Mouse (Mus musculus) large intestine, adult 2 months (tissue): Measurements from ENCODE around the gene Nfxl1. TPM values are rescaled to one million over a fixed set of nuclear protein-coding genes. Genes with fewer than 3 reads are reported as not detected.

Source experiments
- DNase-seq: peaks from one replicate; pipeline ENCODE4 v3.0.0-alpha.2; 2012; ENCODE audit warnings: low read depth, low spot score
- WGBS: fragments of 180-500 bp; shearing (Covaris S2); methylation state at CpG from one replicate; pipeline ENCODE4 v1.1.7; 2018; 5-methylcytosine and 5-hydroxymethylcytosine counted together
- polyA plus RNA-seq: library from polyadenylated mRNA; depleted of rRNA; stranded (reverse); fragments of >200 nt; gene quantifications from 2 replicates; pipeline ENCODE4 v1.2.3, GENCODE M21; 2012; rRNA removed

The Nfxl1 gene
- polyA plus RNA-seq, 1 experiment: 10.9 TPM

DNA sequence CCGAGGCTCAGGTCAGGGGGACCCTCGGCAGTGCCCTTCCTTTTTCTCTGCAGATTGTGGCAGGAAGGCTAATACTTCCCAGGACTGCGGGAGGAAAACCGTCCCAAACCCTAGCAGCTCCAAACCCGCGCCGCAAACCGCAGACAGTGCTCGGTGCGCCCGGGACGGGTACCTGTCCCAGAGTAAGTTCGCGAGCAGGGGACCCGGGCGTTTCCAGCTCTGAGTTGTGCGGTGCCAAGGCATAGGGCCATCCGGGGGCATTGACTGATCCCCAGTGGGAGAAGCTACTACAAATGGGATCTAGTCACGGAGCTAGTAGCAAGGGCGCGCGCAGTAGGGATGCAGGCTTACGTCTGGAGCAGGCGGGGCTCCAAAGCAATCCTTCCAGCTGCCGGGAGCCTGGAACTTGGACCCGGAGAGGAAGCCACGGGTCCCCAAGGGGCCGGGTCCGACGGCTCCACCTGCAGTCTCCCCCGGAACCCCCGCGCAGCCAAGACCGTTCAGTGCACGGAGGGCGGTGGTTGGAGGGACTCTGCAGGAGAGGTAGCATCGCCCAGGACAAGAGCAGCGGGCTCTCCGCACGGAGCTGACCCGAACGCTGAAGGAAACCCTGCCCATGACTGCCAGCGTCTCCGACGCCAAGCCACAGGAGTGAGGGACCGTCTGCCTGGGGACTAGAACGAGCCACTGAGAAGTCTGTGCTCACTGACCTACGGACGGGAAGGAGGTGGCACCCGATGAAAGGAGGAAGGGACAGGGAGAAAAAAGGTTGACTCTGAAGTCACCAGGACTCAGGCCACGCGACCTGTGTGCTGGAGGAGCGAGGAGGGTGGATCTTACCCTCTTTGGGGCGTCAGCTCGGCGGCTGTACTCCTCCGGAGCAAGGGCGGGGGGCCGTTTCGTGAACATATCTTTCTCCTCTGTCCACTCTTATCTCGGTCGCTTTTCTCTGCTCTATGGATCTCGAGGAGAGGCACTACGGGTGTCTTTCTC is 55.7 kb downstream of the Nfxl1 start, which contains the start of gene Corin:
Gene Corin (minus strand): TSS at position 943 of the 993 bp plus-strand sequence.
- no peak for DNase-seq
- WGBS: 2% methylated on average over 64 of the region's 64 CpGs

DNA sequence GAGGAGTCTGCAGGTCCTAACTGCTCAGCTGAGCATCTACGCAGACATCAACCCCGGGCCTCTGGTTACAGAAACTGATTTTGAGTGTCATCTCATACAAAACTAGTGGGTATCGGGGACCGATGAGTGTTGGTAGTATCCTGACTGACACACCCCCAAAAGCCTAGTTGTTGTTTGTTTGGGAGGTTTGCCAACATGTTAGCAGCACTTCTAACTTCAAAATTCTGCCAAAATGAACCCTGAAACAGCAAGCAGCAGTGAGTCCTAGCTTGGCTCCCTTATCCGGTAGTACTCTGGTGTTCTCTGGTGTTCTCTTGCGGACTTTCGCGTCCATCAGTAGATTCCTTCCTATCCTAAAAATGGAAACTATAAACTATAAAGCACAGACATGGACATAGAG is 56.7 kb downstream of the Nfxl1 start:
- no peak for DNase-seq
- WGBS: 60% methylated on average over 8 of the region's 8 CpGs

DNA sequence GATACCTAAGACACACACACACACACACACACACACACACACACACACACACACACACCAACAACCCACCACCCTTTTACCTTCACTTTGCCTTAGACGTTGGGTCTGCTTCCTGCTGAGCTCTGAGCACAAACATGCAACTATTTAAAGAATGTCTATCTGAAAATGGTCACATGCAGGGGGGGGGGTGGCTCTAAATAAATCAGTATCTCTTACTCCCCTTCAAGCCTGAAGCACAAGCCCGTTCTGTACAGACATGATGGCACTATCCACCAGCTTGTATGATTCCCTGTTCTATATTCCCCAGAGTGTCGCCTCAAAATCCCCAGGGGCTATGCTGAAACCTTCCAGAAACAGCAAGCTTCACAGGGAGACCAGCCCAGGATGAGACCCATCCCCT is 57.7 kb downstream of the Nfxl1 start:
- DNase-seq: no peak
- WGBS: 42% methylated on average over 3 of the region's 3 CpGs

DNA sequence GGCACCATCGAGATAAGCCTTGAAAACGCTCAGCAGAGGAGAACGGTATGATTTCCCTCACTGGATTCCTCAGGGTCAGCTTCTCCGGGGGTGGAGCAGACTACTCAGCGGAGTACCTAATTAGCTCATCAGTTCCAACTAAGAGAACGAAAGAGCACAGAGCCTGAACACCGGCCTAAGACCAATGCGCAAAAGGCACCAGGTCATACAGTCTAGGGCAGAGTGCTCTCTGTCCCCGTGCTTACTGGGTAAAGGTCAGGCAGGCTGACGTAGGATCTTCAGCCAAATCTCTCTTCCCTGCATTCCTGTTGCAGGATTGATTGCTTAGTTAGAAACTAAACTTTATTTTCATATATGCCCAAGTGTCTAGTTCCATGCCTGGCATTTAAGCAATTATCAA is 61.2 kb downstream of the Nfxl1 start:
- no peak for DNase-seq
- 63% methylated on average over 10 of the region's 10 CpGs for WGBS

DNA sequence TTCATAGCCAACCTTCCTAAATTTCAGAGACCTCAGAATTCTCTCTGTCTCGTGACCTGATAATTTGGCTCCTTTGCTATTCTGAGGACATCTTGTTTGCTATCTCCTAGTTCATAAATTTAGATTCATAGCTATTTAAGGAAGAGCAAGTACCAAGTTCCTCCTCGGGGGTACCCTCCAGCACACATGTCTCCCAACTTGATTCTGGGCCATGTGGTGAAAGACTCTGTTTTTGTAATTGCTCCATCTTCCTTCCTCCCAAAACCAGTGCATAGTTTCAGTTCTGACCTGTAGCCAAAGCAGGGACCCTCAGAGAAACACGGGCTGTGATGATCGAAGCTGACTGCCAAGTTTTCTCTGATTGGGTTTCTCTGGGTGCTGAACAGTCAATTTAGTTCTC is 62.7 kb downstream of the Nfxl1 start:
- no peak for DNase-seq
- 68% methylated on average over 4 of the region's 4 CpGs for WGBS

DNA sequence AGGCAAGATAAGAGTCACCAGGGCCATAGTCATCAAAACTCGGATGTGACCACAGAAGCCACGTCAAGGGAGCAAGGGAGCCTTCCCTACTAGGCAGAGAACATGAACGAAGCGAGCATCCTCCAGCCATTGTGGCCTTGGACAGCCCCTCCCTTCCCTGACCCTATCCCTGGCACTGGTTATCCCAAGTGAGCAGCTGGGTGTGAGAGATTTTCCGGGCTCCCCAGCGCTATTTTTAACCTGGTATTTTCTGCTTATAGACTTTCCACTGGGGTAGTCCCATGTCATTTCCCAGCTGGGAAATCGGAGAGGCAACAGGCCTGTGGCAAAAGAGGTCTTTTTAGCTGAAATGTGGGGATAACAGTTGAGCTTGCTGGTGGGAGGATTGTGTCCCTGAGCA is 65.6 kb downstream of the Nfxl1 start:
- 62% methylated on average over 7 of the region's 7 CpGs for WGBS
- no peak for DNase-seq

DNA sequence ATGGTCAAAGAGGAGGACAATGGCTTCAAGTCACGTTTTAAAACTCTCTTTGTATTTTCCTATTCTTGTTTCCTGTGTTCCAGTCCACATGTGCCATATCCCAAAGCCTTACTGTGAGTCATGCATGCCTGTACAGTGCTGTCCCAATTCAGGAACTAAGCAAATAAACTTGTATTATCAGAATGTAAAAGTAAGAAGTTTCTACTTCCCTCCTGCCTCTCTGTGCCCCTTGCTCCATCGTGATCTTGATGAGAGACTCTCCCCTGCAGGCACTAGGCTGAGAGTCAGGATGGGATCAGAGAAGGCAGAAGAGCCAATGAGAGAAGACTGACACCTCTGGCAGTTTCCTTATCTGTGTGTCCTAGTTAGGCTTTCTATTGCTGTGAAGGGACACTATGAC is 68.3 kb downstream of the Nfxl1 start:
- WGBS: 33% methylated on average over 2 of the region's 2 CpGs
- DNase-seq: no peak

DNA sequence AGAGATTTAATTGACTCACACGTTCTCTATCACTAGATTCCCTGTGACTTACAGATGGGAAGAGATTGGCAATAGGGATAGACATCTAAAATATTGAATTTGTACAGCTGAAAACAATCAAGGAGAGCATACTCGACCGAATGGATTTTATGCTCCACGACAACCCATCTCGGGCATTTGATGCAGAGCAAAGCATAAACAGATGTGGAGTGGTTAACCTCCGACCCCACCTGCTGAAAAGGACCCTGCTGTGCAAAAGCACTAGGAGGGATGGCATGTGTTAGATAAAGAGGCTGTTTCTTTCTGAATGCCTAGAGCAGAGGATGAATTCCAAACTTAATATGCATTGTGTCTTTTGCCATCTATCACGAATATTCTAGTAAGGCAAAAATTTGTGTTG is 79.0 kb downstream of the Nfxl1 start:
- 57% methylated on average over 7 of the region's 7 CpGs for WGBS
- DNase-seq: no peak

DNA sequence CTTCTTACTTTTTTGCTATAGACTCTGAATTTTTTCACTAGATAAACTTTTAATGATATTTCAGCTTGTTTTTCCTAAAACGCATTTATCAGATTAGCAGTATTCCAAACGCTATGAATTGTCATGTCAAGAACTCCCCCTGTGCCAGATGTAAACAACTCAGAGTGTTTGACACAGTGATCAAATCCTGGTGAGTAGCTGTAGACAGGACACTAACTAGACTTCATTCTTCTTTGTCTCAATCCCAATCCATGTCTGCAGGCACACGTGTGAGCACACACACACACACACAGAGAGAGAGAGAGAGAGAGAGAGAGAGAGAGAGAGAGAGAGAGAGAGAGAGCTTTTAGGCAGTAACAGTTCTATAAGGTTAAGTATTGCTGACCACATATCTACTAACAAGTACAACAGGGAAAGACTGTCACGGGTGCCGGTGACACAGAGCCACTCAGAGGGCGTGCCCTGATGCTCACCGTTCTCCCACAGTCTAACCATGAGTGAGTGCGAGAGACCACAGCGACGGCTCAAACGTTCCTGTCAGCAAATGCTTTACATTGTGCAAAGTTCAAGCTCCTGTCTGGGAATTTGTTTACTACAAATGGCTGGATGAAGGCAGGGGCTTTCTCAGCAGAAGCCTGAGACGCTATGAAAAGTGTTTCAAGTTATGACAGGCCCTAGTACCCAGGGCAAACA is 87.0 kb downstream of the Nfxl1 start:
- DNase-seq: no peak
- 49% methylated on average over 12 of the region's 12 CpGs for WGBS

DNA sequence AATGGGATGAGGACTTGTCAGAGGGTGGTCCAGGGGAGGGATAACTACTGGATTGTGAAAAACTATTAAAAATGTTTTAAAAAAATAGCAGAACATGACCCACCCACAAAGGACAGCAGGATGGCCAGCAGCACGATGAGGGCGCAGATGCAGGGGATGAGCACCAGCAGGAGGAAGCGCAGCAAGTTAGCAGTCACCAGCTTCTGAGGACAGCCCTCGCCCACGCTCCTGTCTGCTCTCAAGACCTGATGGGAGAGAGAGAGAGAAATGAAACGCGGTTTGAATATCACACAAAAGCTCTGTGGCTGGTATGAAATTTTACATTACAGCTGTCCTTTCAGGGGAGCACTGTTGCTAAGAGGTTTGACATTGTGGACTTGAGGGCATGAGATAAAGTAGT is 87.7 kb downstream of the Nfxl1 start:
- WGBS: 65% methylated on average over 7 of the region's 7 CpGs

DNA sequence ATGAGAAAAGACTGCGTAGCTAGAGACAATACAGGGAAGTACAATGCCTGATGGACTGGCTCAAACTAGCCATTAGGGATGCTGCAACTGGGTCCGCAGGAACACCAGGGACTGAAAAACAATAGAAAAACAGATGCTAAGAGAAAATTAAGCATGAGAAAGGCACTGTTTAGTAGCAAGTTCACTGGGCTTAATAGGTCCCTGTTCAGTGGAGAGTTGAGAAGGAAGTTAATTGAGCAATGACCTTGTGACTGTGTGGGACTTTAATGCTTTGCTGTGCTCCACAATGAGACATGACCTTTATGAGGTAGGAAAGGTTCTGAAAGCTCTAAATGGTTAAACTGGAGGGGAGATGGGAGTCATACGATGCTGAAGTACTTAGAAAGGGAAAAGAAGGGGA is 94.6 kb downstream of the Nfxl1 start:
- DNase-seq: no peak
- 60% methylated on average over 3 of the region's 3 CpGs for WGBS

More for the DNA sequence above, 87.7 kb downstream of the Nfxl1 start:
- no peak for DNase-seq

Other genes starting within 250 kb of the Nfxl1 start
- not detected in 2 replicates for gene Corin, start 55.2 kb downstream of the Nfxl1 start, polyA plus RNA-seq
- not detected in 2 replicates for gene Zar1, start 21.6 kb upstream of the Nfxl1 start, polyA plus RNA-seq
- not detected in 2 replicates for gene Gm5868, start 27.9 kb upstream of the Nfxl1 start, polyA plus RNA-seq
- gene Cnga1, start 84.6 kb upstream of the Nfxl1 start, polyA plus RNA-seq: not detected in 2 replicates
- gene Nipal1, start 88.1 kb upstream of the Nfxl1 start, polyA plus RNA-seq: 8.1 and 9.7 TPM in 2 replicates
- 0.77 and 0.82 TPM in 2 replicates for gene Txk, start 193.1 kb upstream of the Nfxl1 start, polyA plus RNA-seq